Mouse (Mus musculus) embryonic facial prominence, embryonic 14.5 days (tissue): ENCODE results near the gene Dync1li2. TPM values are rescaled to one million over a fixed set of nuclear protein-coding genes. Genes with fewer than 3 reads are reported as not detected.

Experiments used
- ATAC-seq: fragments of 200-750 bp; cut with Nextera tagmentation; 2 replicates; pipeline ENCODE4 v1.8.0; 2017; ENCODE audit warnings: low read depth, moderate number of reproducible peaks, moderate TSS enrichment
- DNase-seq: peaks from one replicate; pipeline ENCODE4 v3.0.0-alpha.2; 2015; ENCODE audit warnings: low spot score
- H3K27ac ChIP-seq: fragments of 300-500 bp; sonication (generic); replicated peaks from 2 replicates; pipeline ENCODE4 v1.5.1; 2014; ENCODE audit warnings: low read depth, mild to moderate bottlenecking, low read length, moderate library complexity
- H3K27me3 ChIP-seq: fragments of 300-500 bp; sonication (generic); replicated peaks from 2 replicates; pipeline ENCODE4 v1.6.1; 2014; ENCODE audit warnings: low read length; ENCODE audit not compliant: control insufficient read depth, insufficient read depth
- H3K36me3 ChIP-seq: fragments of 300-500 bp; sonication (generic); 2 replicates; pipeline ENCODE4 v1.6.1; 2014; ENCODE audit warnings: low read length, mixed read lengths; ENCODE audit not compliant: control insufficient read depth, insufficient read depth
- H3K4me1 ChIP-seq: fragments of 300-500 bp; sonication (generic); 2 replicates; pipeline ENCODE4 v1.6.1; 2014; ENCODE audit warnings: antibody characterized with exemption, low read length; ENCODE audit not compliant: control insufficient read depth, insufficient read depth
- H3K4me2 ChIP-seq: fragments of 300-500 bp; sonication (generic); 2 replicates; pipeline ENCODE4 v1.6.1; 2014; ENCODE audit warnings: low read depth, mild to moderate bottlenecking, low read length, moderate library complexity, mixed read lengths
- H3K4me3 ChIP-seq: fragments of 300-500 bp; sonication (generic); 2 replicates; pipeline ENCODE4 v1.5.1; 2014; ENCODE audit warnings: low read depth, mild to moderate bottlenecking, low read length
- H3K9ac ChIP-seq: fragments of 300-500 bp; sonication (generic); 2 replicates; pipeline ENCODE4 v1.6.1; 2014; ENCODE audit warnings: low read depth, mild to moderate bottlenecking, low read length, moderate library complexity, mixed read lengths
- H3K9me3 ChIP-seq: fragments of 300-500 bp; sonication (generic); 2 replicates; pipeline ENCODE4 v1.6.1; 2016; ENCODE audit warnings: low read length; ENCODE audit not compliant: control insufficient read depth
- WGBS: fragments of 180-500 bp; shearing (Covaris S2); extraction: QIAGEN DNeasy Blood & Tissue Kit; methylation state at CpG from one replicate; pipeline ENCODE4 v1.1.7; 2014; 5-methylcytosine and 5-hydroxymethylcytosine counted together
- polyA plus RNA-seq: library from polyadenylated mRNA; unstranded; fragments of >200 nt; fragmentation: Nextera tagmentation; extraction: Ambion mirVana; gene quantifications from 2 replicates; pipeline ENCODE4 v1.2.1, GENCODE M21; 2014

Dync1li2 gene
- polyA plus RNA-seq, 1 experiment from 2014 or later: 52.5 TPM

DNA sequence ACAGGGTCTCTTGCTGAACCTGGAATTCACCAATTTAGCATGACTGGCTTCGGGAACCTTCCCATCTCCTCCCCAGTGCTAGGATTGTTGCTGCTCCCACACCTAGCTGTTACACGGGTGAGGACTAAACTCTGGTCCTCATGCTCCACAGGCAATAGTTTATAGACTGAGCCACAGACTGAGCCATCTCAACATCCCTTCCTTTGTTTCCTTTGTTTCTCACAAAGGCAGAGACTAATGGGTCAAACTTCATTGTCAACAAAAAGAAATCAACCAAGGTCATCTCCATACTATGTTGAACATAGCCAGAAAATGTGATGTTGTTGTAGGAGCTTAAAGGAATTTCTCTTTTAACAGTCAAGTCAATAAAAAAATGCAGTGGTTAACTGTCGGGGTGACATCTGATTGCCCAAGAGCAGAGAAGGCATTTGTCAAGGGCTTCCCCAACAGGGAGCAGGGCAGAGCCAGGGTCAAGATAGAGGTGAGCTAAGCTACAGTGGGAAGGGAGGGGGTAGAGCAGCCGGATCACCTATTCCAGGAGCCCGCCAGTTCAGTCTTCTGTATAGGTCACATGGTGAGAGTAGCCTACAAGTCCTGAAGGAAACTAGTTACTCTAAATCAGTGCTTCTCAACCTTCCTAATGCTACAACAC lies 9.5 kb downstream of the Dync1li2 start:
- Histone ChIP-seq H3K9me3 (0 out of 2 replicates have a peak, but pooled peaks cover 3% of the 10 kb centered on the region), H3K27me3 (no peaks in the 10 kb centered on the region), H3K4me2 (no peak overlapping the region), H3K9ac (no peak overlapping the region), H3K27ac (no peak overlapping the region), H3K36me3 (peaks cover 98% of the 10 kb centered on the region), H3K4me3 (no peak overlapping the region), H3K4me1 (peaks cover 6% of the 10 kb centered on the region; the same call in 1 of the 2 replicates)
- WGBS: 94% methylated on average over 5 of the region's 5 CpGs
- DNase-seq (no peak), ATAC-seq (no peak)

DNA sequence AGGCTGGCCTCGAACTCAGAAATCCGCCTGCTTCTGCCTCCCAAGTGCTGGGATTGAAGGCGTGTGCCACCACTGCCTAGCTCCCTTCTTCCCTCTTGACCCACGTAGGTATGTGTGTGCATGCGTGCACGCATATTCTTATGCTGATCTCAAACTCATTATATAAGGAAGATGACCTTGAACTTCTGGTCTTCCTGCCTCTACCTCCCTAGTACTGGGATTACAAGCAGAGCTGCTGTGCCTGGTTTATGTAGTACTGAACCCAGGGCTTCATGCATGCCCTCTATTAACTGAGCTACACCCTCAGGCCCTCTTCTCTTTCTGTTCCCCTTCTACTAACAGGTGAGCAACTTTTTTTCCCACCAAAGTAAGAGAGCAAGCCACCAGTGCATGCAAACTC lies 10.2 kb downstream of the Dync1li2 start:
- ATAC-seq (no peak), DNase-seq (no peak)
- Histone ChIP-seq H3K27me3 (no peaks in the 10 kb centered on the region), H3K4me3 (no peak overlapping the region), H3K4me1 (peaks cover 6% of the 10 kb centered on the region; the same call in 1 of the 2 replicates), H3K9me3 (0 out of 2 replicates have a peak, but pooled peaks cover 3% of the 10 kb centered on the region), H3K36me3 (peaks cover 99% of the 10 kb centered on the region), H3K4me2 (no peak overlapping the region), H3K27ac (no peak overlapping the region), H3K9ac (no peak overlapping the region)
- 97% methylated on average over 6 of the region's 6 CpGs for WGBS

DNA sequence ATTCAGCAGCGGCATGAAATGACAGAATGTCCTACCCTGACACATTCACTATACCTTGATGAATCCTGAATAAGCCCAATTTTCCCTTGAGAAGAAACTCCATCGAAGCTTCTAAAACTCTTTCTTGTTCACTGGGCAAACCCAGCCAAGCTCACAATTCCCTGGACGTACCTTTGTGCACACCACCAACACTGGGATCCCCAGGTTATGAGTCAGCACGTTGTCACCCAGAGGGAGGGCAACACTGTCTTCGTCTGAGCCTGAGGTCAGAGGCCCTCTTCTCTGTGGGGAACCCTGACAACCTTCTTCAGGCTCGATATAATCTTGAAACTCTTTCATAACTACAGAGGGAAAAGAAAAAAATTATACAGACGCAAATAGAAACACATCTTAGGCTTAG lies 12.6 kb downstream of the Dync1li2 start:
- WGBS: 87% methylated on average over 7 of the region's 7 CpGs
- Histone ChIP-seq H3K9ac (no peak overlapping the region), H3K4me3 (no peak overlapping the region), H3K4me2 (no peak overlapping the region), H3K9me3 (0 out of 2 replicates have a peak, but pooled peaks cover 3% of the 10 kb centered on the region), H3K27me3 (no peaks in the 10 kb centered on the region), H3K36me3 (peaks cover 99% of the 10 kb centered on the region), H3K4me1 (no peaks in the 10 kb centered on the region), H3K27ac (no peak overlapping the region)
- ATAC-seq: no peak
- no peak for DNase-seq

DNA sequence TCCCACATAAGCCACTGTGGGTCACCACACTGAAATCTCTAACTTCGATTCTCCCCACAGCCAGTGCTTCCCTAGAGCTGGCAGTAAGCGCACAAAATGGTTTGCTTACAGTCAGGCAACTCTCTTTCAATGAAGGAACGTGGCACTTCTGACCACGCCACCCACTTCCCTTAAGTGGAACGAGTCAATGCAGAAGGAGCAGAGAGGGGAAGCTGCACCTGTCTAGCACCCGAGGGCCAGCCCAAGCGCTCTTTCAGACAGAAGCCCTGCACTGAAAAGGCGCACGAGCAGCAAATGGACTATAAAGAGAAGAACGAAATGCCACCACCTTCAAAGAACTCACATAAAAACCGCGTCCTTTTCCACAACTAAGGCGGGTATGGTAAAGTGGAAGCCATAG lies 15.1 kb downstream of the Dync1li2 start:
- Histone ChIP-seq H3K27ac (no peak overlapping the region), H3K27me3 (no peaks in the 10 kb centered on the region), H3K4me3 (no peak overlapping the region), H3K9ac (no peak overlapping the region), H3K4me2 (no peak overlapping the region), H3K4me1 (no peaks in the 10 kb centered on the region), H3K9me3 (0 out of 2 replicates have a peak, but pooled peaks cover 3% of the 10 kb centered on the region), H3K36me3 (peaks cover 100% of the 10 kb centered on the region)
- no peak for DNase-seq
- 95% methylated on average over 13 of the region's 13 CpGs for WGBS
- no peak for ATAC-seq

DNA sequence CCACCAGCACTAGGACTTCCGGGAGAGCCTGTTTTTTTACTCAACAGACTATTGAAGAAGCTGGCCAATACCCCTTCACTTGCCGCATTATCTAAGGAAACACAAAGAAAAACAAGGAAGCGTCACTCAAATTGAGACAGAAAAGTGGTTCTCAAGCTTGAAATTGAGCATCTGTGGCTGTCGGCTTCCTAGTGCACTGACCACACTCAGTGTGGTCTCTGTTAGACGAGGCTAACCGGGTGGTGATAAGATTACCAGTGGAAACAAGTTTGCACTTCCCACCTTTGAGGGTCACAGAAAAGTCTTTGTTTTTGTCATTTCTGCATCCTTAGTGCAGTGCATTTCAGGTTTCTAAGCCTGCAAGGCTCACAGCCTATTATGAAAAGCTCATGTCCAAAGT lies 20.5 kb downstream of the Dync1li2 start:
- no peak overlapping the region for H3K4me3 ChIP-seq
- no peaks in the 10 kb centered on the region for H3K4me1 ChIP-seq
- H3K9ac ChIP-seq: no peak overlapping the region
- peaks cover 100% of the 10 kb centered on the region for H3K36me3 ChIP-seq
- H3K27ac ChIP-seq: no peak overlapping the region
- no peaks in the 10 kb centered on the region for H3K9me3 ChIP-seq
- WGBS: 83% methylated on average over 6 of the region's 6 CpGs
- H3K4me2 ChIP-seq: no peak overlapping the region
- no peaks in the 10 kb centered on the region for H3K27me3 ChIP-seq
- DNase-seq (no peak), ATAC-seq (no peak)

DNA sequence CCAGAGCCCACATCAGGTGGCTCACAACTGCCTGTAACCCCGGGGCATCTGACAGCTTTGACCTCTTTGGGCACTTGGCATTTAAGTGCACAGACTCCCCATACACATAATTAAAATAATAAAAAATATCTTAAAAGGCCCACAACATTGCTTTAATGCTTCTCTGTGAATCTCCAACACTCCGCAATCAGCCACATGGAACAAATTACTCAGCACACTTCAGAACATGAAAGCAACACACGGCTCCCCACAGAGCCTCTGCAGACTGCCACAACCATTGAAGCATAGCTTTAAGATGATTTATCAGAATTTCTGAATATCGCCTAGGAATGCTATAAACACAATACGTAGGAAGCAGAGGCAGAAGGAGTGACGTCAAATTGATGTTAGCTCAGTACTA lies 26.8 kb downstream of the Dync1li2 start:
- 63% methylated on average over 6 of the region's 6 CpGs for WGBS
- Histone ChIP-seq H3K27ac (no peak overlapping the region), H3K9ac (no peak overlapping the region), H3K4me1 (no peaks in the 10 kb centered on the region), H3K4me2 (no peak overlapping the region), H3K9me3 (no peaks in the 10 kb centered on the region), H3K36me3 (peaks cover 41% of the 10 kb centered on the region), H3K4me3 (no peak overlapping the region), H3K27me3 (no peaks in the 10 kb centered on the region)
- ATAC-seq: no peak
- no peak for DNase-seq

DNA sequence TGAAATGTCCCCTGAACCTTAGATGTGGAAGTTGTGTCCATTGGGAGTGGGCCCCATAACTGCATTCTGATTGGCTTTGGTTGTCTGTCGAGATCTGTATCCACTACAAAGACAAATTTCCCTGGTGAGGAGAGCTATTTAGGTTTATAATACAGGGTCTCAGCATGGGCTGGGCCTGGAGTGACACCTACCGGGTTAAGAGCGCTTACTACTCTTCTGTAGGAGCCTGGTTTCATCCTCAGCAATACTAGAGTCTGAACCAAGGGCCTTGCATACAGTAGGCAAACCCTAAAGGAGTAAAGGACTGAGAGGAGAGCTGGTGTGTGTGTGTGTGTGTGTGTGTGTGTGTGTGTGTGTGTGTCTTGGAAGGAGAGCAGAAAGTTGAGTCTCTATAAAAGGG lies 28.6 kb downstream of the Dync1li2 start:
- ATAC-seq (no peak), DNase-seq (no peak)
- Histone ChIP-seq H3K36me3 (peaks cover 23% of the 10 kb centered on the region), H3K4me2 (no peak overlapping the region), H3K27ac (no peak overlapping the region), H3K27me3 (no peaks in the 10 kb centered on the region), H3K9me3 (no peaks in the 10 kb centered on the region), H3K9ac (no peak overlapping the region), H3K4me1 (no peaks in the 10 kb centered on the region), H3K4me3 (no peak overlapping the region)
- 54% methylated on average over 3 of the region's 3 CpGs for WGBS

DNA sequence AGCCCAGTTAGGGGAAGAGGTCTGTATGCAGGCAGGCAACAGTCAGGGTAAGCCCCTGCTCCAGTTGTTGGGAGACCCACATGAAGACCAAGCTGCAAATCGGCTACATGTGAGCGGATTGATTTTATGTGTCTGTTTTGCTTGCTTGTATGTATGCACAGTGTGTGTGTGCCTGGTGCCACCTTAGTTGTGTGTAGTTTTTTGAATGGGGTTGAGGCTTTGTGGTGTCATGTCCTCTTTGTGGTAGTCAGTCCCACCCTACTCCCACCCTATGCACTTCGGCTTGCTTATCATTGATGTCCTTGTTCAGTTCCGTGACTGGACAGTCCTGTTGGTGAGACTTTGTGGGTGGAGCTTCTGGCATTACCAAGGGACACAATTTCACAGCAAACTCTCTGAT lies 29.1 kb downstream of the Dync1li2 start:
- Histone ChIP-seq H3K36me3 (peaks cover 18% of the 10 kb centered on the region), H3K4me1 (no peaks in the 10 kb centered on the region), H3K9ac (no peak overlapping the region), H3K9me3 (no peaks in the 10 kb centered on the region), H3K27ac (no peak overlapping the region), H3K27me3 (no peaks in the 10 kb centered on the region), H3K4me3 (no peak overlapping the region), H3K4me2 (no peak overlapping the region)
- DNase-seq (no peak), ATAC-seq (no peak)
- WGBS: 74% methylated on average over 4 of the region's 4 CpGs
